Mouse (Mus musculus): ENCODE measurements around the gene Gm42372.

Gm42372 gene

DNA sequence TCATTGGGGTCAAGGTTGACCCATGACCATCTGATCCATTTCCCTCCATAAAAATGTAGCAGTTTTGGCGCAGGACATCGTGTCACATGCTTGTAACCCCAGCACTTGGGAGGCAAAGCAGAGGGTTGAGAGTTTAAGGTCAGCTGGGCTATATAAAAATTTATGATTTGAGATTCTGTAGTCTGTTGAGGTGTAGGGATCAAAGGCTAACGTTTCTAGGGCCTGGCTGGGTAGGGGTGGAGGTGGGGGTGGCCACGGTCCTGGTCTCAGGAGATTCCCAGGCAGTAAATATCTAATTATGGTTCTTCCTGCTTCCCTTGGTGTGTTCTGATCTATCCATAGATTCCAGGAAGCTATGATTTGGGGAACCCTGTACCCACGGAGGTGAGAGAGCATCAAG, 21.2 kb upstream of the Gm42372 start:
- no peak for DNase-seq

DNA sequence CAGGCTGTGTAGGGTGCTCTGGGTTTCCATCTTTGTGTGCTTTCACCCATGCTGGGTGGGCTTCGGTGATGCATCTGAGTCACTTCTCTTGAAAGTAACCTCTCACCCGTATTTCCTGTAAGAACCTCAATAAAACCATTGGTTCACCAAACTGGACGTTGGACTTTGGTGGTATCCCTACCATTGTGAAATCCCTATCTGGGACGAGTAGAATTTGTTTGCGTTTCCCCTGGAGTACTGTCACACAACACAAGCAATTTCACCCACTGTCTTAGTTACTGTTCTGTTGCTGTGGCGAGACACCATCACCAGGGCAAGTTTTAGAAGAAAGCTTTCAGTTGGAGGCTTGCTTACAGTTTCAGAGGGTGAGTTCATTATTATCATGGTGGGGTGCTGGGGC, 14.5 kb upstream of the Gm42372 start:
- no peak for DNase-seq

DNA sequence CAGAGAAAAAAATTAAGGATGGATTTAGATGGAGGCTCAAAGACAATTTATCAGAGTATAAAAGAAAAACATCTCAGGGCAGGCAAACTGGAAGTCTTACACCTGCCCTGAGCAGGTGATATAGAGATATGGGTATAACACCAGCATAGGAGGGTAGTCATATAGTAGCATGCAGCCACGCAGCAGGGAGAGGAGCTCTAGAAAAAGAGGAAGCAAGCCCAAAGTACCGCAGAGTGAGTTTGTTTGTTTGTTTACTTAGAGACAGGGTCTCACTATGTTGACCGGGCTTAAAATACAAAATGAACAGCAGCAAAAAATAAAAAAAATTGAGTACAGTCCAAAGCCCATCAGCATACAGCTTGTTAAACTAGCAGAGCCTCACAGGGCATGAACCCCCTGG, 11.7 kb upstream of the Gm42372 start:
- DNase-seq, result no peak

DNA sequence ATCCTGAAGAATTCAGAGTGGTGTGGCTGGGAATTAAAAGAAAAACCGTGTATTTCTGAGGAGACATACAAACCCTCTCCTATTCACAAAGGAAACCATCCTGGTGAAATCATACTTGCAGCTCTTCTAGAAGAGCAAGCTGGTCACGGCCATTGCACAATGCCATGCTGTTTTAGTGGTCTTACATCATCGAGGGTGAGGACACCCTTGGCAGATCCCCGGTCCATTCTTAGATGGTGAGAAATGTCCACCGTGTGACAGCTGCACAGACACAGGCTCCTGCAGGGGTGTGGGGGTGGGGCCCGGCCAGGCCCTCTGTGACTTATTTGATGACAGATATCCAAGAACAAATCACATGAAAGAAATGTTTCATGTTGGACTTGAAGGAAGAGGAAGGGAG, 8.9 kb upstream of the Gm42372 start:
- no peak for DNase-seq

DNA sequence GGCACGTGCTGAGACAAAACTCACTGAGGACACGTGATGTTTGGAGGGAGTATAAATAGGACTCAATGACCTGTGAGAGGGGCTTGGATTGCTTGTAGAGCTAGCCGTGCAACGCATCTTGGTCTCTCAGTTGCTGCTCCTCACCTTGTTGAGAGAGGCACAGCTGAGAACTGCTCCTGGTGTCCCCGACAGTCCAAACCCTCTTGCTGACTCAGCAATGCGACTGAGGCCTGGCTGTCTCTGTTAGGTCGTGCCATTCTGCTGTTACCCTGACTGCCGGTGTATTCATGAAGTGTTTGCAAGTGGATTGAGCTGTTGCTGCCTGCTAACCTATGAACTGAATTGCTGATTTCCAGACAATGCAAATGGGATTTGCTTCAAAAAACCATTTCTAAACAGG, 6.6 kb upstream of the Gm42372 start:
- no peak for DNase-seq

DNA sequence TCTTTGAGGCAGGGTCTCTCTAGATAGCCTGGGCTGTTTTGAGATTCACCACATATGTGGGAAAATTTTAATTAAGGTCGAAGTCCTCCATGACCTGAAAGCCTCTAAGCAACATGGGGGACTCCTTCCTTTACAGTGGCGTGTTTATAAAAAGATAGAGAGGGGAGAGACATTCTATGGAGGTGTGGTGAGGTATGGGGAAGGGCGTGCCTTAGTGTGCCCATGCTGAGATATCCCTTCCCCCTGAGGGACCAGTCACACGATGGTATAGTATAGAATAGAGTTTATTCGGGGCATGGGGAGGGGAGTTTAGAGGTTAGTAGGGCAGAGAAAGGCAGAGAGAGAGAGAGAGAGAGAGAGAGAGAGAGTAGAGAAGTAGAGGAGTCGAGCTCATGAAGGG, 4.7 kb upstream of the Gm42372 start:
- no peak for DNase-seq

DNA sequence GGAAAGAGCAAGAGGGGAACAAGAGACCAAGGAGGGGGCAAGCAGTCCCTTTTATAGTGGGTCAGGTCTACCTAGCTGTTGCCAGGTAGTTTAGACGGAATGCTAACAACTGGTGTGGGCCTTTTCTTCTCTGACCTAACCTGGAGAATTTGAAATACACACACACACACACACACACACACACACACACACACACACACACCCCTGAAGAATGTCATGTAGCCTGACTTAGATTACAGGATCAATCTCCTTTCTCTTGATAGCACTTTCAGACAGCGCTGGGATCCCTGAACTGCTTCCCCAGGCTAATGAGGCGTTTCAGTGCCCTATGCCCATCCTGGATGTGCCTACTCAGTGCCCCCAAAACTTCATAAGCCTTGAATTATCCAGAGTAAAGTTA, 4.3 kb upstream of the Gm42372 start:
- no peak for DNase-seq

DNA sequence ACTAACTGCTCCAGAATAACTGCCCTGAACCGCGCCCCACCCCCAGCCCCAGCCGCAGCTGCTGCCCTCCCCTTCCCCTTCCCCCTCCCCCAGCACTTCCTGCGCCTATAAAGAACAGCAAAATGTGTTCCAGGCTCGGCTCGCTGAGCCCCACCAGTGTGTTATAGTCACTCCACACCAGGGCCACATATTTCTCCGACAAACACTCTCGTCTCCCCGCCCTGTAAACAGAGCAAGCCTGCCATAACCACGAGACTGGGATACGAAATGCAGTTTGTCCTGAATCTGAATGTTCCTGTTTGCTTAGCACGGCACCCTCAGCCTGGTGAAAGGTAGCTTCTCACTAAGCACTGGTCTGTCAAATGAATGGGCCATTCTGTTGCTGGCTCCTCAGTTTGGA, 2.5 kb upstream of the Gm42372 start:
- peak; percentile 76 for DNase-seq

DNA sequence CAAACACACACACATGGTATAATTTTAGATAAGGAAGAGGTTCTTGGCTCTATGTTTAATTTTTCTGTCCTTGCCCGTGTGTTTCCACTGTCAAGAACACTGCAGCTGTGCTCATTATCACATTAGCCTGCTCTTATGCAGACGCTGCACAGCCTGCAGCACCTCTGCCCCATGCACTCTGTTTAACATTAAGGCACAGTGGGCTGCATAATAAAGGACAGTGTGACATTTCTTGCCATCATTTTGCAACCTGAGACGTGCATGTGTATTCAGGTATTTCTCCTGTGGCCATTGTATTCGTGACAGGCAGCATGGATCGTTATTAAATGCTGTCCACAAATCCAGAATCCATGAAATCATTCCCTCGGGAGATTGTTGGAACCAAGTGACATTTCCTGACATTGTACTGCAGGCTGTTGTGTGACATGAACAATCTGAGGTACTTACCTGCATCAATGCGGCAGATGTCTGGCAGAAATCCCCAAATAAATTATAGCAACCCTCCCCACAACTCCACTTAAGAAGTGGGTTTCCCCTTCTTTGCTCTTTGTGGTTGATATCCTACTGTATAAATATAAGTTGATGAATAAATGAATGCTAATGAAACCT, 4.8 kb downstream of the Gm42372 start:
- DNase-seq, result no peak

DNA sequence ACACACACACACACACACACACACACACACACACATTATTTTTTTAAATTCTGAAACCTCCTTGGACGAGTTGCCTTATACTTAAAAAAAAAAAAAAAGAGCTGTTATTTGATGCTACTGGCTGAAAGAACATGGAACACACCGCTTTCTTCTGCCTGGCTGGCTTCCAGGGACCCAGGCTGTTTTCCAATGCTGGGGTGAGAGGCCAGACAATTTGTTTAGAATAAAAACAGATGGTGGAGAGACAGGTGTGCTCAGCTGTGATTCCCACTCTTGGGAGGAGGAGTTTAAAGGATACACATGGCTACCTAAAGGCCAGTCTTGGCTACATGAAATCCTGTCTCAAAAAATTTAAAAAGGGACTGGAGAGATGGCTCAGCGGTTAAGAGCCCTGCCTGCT, 5.5 kb downstream of the Gm42372 start:
- peak; percentile 77 for DNase-seq

DNA sequence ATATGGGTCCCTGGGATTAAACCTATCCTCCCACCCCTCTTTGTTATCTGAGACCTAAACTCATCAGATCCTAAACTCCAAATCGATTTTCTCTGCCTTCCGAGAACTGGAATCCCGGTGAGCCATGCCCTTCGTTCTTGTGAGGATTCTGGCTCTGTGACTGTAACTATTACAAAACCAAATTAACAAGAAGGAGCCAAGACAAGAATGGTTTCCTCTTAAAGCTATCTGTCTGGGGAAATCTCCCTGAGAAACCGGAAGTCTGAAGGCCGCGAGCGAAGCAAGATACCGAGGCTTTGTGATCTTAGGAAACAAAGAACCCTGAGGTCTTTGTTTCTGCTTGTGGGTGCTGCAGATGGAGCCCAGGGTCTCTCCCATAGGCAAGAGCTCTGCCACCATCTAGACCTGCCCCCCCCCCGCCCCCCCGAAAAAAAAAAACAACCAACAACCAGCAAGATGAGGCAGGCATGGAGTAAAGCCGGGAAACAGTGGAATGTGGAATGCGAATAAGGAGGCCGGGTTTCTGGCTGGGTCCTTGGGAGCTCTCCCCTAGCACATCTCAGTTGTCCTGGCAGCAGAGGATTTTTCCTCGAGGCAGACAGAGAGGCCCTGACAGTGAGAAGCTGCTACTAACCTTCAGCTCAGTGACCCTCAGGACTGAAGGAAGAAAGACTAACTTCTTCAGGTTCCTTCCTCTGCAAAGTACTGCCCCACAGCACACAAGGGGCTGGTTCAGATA, 7.3 kb downstream of the Gm42372 start:
- DNase-seq, result peak; percentile 32

DNA sequence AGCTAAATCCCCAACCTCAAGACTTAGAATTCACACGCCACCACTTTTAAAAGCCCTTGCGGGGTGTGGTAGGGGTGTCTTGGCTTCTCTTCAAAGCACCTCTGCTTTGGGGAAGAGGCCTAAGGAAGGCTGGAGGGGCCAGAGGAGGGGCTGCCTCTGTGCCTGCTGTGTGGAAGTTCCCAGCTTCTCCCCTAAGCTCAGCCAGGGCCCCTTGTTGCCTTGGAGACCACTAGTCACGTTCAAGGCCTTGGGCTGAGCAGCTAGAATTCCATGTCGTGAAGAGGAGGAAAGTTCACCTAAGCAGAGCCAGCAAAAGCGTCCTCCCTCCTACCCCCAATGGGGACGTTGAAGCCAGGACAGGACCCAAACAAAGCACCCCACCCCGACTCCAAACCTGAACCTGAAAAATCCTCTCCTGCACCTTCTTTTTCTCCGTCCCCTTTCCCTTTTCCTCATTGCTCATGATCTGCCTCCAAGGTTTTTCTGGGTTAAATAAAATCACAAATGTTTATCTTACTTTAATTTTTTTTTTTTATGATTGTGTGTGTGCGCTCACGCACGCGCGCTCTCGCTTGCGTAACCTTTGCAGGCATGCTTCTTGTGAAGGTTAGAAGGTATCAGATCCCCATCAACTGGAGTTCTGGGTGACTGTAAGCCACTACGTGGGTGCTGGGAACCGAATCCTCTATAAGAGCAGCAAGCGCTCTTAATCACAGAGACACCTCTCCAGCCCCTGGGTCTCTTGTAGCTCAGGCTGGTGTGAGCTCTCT, 9.0 kb downstream of the Gm42372 start:
- DNase-seq, result peak; percentile 49

DNA sequence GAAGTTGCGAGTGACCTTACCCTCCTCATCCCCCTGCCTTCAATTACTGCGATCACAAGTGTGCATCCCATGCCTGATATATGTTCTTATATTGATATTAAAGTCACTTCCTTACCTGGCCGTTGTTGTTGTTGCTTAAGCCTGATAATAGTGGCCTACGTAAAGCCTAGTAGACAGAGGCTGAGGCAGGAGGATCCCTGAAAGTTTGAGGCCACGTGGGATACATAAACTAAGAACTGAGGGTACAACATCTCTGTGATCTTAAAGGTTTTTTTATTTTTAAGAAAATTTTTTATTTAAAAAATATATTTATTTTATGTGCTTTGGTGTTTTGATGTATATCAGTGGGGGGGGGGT, 9.5 kb downstream of the Gm42372 start, which contains the start of gene Ccdc8:
TSS of gene Ccdc8 (plus strand) at position 258 of the 357 bp plus-strand sequence.
- no peak for DNase-seq

DNA sequence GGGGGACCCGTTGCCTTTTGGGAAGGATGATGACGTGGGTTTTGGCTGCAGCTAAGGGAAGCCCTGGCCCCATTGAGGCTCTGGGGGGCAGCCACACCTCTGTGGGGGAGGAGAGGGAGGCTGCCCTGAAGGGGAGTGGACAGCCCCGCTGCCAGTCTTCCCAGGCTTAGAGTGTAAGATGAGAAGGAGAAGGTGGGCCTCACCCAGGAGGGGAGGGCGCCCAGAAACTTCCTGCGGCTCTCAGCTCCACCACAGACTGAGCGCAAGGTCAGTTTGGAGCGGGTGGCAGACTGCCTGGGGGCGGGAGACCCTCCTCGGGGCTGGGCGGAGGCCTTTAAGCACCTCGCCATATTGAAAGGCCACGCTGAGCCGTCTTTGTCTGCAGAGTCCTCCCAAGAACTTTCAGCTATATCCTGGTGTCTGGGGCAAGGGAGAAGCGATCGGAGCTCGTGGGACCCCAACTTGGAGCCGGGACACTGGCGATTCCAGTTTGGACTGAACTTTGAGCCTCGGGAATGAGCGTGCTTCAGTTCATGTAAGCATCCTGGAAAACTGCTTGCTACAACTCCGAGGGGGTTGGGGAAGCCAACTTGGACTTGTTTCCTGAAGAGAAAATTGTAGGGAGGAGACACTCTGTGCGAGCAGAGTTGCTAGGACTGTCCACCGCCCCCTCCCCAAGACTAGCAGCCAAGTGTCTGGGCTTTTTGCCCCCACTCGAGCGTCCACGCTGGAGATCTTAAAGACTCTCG, 10.9 kb downstream of the Gm42372 start:
- peak; percentile 92 for DNase-seq

DNA sequence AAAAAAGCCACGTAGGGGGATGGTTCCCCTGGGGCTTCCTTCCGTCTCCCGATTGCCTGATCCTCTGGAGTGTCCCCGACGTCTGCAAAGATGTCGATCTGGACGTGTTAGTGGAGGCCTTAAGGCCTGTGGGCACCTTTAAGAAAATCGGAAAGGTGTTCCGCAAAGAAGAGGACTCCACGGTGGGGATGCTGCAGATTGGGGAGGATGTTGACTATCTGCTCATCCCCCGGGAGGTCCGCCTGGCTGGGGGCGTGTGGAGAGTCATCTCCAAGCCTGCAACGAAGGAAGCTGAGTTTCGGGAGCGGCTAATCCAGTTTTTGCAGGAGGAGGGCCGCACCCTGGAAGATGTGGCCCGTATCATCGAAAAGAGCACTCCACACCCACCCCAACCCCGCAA, 11.5 kb downstream of the Gm42372 start:
- peak; percentile 35 for DNase-seq

DNA sequence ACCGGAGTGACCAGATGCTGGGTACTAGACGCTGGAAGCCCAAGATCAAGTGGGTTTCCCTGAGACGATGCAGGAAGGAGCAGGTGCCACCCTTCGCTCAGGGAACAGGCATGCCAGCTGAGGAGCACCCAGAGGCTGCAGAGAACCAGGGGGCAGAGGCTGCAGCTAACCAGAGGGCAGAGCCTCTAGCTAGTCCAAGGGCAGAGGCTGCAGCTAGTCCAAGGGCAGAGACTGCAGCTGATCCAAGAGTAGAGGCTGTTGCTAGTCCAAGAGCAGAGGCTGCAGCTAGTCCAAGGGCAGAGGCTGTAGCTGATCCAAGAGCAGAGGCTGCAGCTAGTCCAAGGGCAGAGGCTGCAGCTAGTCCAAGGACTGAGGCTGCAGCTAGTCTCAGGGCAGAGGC, 12.5 kb downstream of the Gm42372 start:
- DNase-seq, result no peak

DNA sequence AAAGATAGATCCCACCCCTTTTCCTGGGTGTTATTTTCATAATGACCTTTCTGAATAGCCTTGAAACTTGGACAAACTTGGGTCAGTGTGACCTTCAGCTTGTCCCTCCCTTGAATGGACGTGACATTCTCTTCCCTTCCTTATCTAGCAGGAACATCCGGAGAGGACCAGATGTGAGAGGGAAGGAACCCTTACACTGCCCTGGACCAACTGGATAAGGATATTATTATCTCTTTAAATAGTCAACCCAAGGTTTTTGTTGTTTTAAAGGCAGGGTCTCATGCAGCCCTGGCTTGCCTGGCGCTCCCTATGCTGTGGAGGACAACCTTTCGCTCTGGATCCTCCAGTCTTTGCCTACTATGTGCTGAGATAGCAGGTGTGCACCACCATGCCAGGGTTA, 16.3 kb downstream of the Gm42372 start:
- DNase-seq, result no peak

DNA sequence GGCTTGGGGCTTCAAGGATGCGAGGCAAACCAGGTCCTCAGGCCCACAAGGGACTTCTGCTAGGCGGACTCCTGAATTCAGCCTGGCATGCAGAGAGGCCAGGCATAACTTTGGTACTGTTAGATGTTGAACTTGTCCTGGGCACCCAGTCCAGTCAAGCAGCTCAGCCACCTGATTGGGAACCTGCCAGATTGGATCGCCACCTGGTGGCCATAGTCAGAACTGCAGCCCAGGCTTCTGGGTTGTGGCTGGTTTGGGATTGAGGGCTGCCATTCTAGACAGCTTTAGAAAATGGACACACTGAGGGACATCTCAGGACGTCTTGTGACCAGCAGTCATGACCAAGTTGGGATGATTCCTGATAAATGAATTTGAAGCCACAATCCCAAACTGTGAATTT, 16.8 kb downstream of the Gm42372 start:
- peak; percentile 90 for DNase-seq

DNA sequence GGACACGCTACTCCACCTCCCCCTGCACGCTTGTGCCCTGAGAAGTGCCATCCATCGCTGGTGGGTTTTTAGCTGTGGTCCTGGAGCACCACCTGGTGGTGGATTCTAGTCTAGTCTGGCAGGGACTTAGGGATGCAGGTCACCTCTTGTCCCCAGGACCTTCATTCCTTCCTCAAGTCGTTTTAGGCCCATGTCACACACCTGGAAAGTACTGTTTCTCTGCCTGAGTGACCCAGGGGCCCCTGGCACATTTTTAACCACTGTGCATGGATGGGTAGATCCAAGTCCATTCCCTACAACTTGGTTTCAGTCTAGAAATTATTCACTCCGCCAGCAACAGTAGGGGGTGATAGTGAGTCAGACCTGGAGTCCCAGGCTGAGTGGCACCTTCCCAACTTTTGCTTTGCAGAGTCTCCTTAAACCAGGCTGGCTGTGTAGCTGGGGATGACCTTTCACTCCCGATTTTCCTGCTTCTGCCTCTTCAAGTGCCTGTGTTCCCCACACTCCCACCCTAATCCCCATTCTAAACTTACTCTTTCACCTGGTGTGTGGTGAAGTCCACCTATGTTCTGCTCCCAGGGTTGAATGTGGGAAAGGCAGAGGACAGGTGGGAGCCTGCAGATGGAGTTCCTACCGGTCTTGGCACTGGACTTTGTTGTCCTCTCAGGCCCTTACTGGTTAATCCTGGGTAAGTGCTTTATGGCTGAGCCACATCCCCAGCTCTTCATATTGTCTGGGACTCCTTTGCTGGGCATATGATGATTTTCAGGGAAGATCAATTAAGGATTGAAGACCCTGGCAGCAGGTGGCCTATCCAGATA, 19.7 kb downstream of the Gm42372 start:
- peak; percentile 89 for DNase-seq

DNA sequence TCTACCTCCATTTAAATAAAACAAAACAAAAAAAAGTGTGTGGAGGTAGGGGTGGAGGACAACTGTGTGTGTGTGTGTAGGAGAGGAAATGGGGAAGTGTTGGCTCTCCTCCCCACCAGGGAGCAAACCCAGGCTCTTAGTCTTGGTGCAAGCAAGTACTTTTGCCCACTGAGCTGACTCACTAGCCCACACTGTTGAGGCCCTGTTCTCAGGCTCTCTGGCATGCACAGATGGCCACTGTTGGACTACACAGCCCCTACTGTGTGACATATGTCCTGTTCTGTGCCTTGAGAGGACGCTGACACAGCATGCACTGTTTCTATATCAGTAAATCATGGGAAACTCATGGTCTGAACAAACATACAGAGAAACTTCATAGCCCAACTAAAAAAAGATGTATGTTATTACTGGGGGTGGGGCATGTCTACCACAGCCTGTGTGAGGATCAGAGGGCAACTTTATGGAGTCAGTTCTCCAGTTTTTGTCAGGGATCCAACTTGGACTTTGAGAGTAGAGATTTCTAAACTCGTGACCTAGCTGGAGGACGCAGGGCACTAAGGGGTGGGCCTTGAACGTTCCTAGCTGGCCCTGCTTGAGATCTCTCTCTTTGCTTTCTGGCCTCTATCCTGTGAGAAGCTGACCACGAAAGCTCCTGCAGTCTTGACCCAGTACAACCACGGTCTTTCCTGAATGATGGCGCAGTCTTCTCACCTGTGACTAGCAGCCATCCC, 20.5 kb downstream of the Gm42372 start:
- peak; percentile 48 for DNase-seq

DNA sequence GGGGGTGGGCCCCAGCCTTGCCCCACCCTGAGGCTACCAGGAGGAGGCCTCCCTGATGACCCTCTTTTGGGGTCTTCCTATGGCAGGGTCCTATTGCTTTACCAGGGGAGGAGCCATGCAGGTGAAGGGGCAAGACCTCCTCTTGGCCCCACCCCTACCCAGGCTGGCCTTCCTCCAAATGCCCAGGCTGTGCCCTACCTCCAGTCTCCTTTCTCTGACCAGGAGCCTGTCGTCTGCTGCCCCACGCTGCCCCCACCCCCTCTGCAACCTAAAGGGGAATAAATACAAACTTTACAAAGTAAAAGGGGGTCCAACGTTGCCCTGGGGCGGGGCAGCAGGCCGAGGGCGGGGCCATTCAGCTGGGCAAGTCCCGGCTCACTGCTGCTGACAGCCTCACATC, 21.8 kb downstream of the Gm42372 start:
- DNase-seq, result peak; percentile 46

DNA sequence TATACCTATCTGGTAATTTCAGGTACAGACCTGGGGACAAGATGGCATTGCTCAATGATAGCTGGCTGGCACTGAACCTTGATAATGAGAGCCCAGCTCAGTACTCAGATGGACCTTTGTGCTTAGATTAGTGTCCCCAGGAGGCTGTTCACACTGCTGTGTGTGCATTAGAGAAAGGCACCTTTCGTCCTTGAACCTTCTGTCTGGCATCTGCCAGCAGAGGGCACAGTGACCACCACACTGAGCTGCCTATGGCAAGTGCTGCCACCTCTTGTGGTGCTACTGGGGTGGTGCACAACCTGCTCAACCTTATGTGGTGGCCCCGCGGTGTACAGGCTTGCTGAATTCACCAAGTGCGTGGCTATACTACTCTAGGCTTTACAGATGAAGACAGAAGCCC, 24.4 kb downstream of the Gm42372 start:
- DNase-seq, result peak; percentile 68

All from kidney, postnatal 10 days (tissue).